In genomic region chr11:30730721-30731120, GRCm38 (mm10) we compare ENCODE assay signal across 23 mouse cellular contexts.
"Had no signal": no experiment of that assay in that cellular context is flagged by ENCODE, and none has a peak within 500 bp of the region (broad histone marks: within the 10 kb centered on the region; RNA-seq: fewer than 3 reads in every experiment).

No protein-coding gene starts in this region.

- H3K4me3 ChIP-seq: heart, embryonic 12.5 days; hindbrain, embryonic 13.5 days; hindbrain, embryonic 15.5 days; kidney, embryonic 15.5 days; limb, embryonic 13.5 days; limb, embryonic 15.5 days; liver, embryonic 12.5 days had no signal

- H3K9ac ChIP-seq: heart, embryonic 12.5 days; hindbrain, embryonic 13.5 days; hindbrain, embryonic 15.5 days; kidney, embryonic 15.5 days; limb, embryonic 13.5 days; limb, embryonic 15.5 days; liver, embryonic 12.5 days; liver, embryonic 14.5 days had no signal

- H3K4me2 ChIP-seq: heart, embryonic 12.5 days; hindbrain, embryonic 13.5 days; hindbrain, embryonic 15.5 days; kidney, embryonic 15.5 days; limb, embryonic 13.5 days; limb, embryonic 15.5 days; liver, embryonic 12.5 days had no signal

- H3K27me3 ChIP-seq: heart, embryonic 12.5 days; hindbrain, embryonic 13.5 days; hindbrain, embryonic 15.5 days; kidney, embryonic 15.5 days; limb, embryonic 13.5 days; limb, embryonic 15.5 days; liver, embryonic 12.5 days had no signal

- ATAC-seq: hindbrain, postnatal 0 days; intestine, embryonic 16.5 days; liver, embryonic 12.5 days had no signal

- H3K4me1 ChIP-seq: heart, embryonic 12.5 days; hindbrain, embryonic 13.5 days; hindbrain, embryonic 15.5 days; kidney, embryonic 15.5 days; limb, embryonic 13.5 days; limb, embryonic 15.5 days; liver, embryonic 12.5 days had no signal

- H3K27ac ChIP-seq: hindbrain, embryonic 13.5 days; hindbrain, embryonic 15.5 days; hindbrain, postnatal 0 days; kidney, embryonic 15.5 days; kidney, postnatal 0 days; limb, embryonic 13.5 days; limb, embryonic 15.5 days; liver, embryonic 12.5 days; liver, embryonic 14.5 days had no signal

- H3K36me3 ChIP-seq: heart, embryonic 12.5 days; hindbrain, embryonic 13.5 days; hindbrain, embryonic 15.5 days; kidney, embryonic 15.5 days; limb, embryonic 13.5 days; limb, embryonic 15.5 days; liver, embryonic 12.5 days had no signal

- DNase-seq: gastrocnemius, postnatal 14 days; gastrocnemius, postnatal 36 days; heart, postnatal 36 days; kidney, adult 11 months; kidney, adult 2 months; kidney, adult 9 months; kidney, postnatal 14 days; kidney, postnatal 36 days; layer of hippocampus, adult 9-11 months; layer of hippocampus, postnatal 36 days; left cerebral cortex, postnatal 4 days; lung, adult 18-20 months had no signal

- H3K9me3 ChIP-seq: heart, embryonic 12.5 days; hindbrain, embryonic 13.5 days; hindbrain, embryonic 15.5 days; kidney, embryonic 15.5 days; limb, embryonic 13.5 days; limb, embryonic 15.5 days; liver, embryonic 12.5 days had no signal
